Comparison of ENCODE assay signal across 16 mouse cellular contexts in genomic region chr10:50639607-50640006, GRCm38 (mm10).
"Had no signal": no experiment of that assay in that cellular context is flagged by ENCODE, and none has a peak within 500 bp of the region (broad histone marks: within the 10 kb centered on the region; RNA-seq: fewer than 3 reads in every experiment).

No protein-coding gene starts in this region.

- H3K9ac ChIP-seq: neural tube, embryonic 13.5 days; neural tube, embryonic 15.5 days; stomach, embryonic 15.5 days had no signal

- H3K9me3 ChIP-seq: neural tube, embryonic 13.5 days; neural tube, embryonic 15.5 days; stomach, embryonic 15.5 days had no signal

- H3K4me1 ChIP-seq: neural tube, embryonic 13.5 days; neural tube, embryonic 15.5 days; stomach, embryonic 15.5 days had no signal

- H3K27me3 ChIP-seq: neural tube, embryonic 13.5 days; neural tube, embryonic 15.5 days; stomach, embryonic 15.5 days had no signal

- DNase-seq: retina, postnatal 1 day; right cerebral cortex, adult 18-20 months; right cerebral cortex, postnatal 14 days; right cerebral cortex, postnatal 25 days; right cerebral cortex, postnatal 4 days; spleen, adult 18-20 months; thymus, adult 18-20 months; thymus, adult 2 months; thymus, postnatal 14 days; thymus, postnatal 25 days; thymus, postnatal 36 days; thymus, postnatal 4 days had no signal

- H3K4me3 ChIP-seq: neural tube, embryonic 13.5 days; neural tube, embryonic 15.5 days; stomach, embryonic 15.5 days had no signal

- H3K36me3 ChIP-seq: neural tube, embryonic 15.5 days had no signal

- H3K27ac ChIP-seq: neural tube, embryonic 13.5 days; neural tube, embryonic 15.5 days; stomach, embryonic 15.5 days; stomach, postnatal 0 days had no signal
